Mouse (Mus musculus) liver, embryonic 11.5 days (tissue): ENCODE results near the gene Nav2. TPM values are rescaled to one million over a fixed set of nuclear protein-coding genes. Genes with fewer than 3 reads are reported as not detected.

Source experiments
- ATAC-seq: fragments of 200-750 bp; cut with Nextera tagmentation; replicated peaks from 2 replicates; pipeline ENCODE4 v1.8.0; 2017; ENCODE audit warnings: moderate number of reproducible peaks, mild to moderate bottlenecking, moderate TSS enrichment, moderate library complexity; ENCODE audit not compliant: low FRiP score
- DNase-seq: peaks from one replicate; pipeline ENCODE4 v3.0.0-alpha.2; 2017; ENCODE audit warnings: low spot score
- H3K27ac ChIP-seq: fragments of 300-500 bp; sonication (generic); 2 replicates; pipeline ENCODE4 v1.5.1; 2014; ENCODE audit warnings: mild to moderate bottlenecking, low read depth, low read length, control low read depth
- H3K27me3 ChIP-seq: fragments of 300-500 bp; sonication (generic); replicated peaks from 2 replicates; pipeline ENCODE4 v1.6.1; 2014; ENCODE audit warnings: low read length, mixed read lengths; ENCODE audit not compliant: control insufficient read depth, insufficient read depth
- H3K36me3 ChIP-seq: fragments of 300-500 bp; sonication (generic); 2 replicates; pipeline ENCODE4 v1.6.1; 2014; ENCODE audit warnings: mild to moderate bottlenecking, low read length, moderate library complexity, mixed read lengths; ENCODE audit not compliant: control insufficient read depth, insufficient read depth
- H3K4me1 ChIP-seq: fragments of 300-500 bp; sonication (generic); replicated peaks from 2 replicates; pipeline ENCODE4 v1.6.1; 2014; ENCODE audit warnings: low read length, mixed read lengths; ENCODE audit not compliant: control insufficient read depth, insufficient read depth
- H3K4me2 ChIP-seq: fragments of 300-500 bp; sonication (generic); 2 replicates; pipeline ENCODE4 v1.6.1; 2014; ENCODE audit warnings: mild to moderate bottlenecking, control low read depth, moderate library complexity
- H3K4me3 ChIP-seq: fragments of 300-500 bp; sonication (generic); 2 replicates; pipeline ENCODE4 v1.5.1; 2014; ENCODE audit warnings: low read depth, low read length, control low read depth
- H3K9ac ChIP-seq: fragments of 300-500 bp; sonication (generic); 2 replicates; pipeline ENCODE4 v1.6.1; 2014; ENCODE audit warnings: low read depth, low read length, control low read depth
- H3K9me3 ChIP-seq: fragments of 300-500 bp; sonication (generic); 2 replicates; pipeline ENCODE4 v1.6.1; 2016; ENCODE audit warnings: low read length, inconsistent platforms, mixed read lengths; ENCODE audit not compliant: control insufficient read depth
- WGBS: fragments of 180-500 bp; shearing (Covaris S2); extraction: QIAGEN DNeasy Blood & Tissue Kit; methylation state at CpG from one replicate; pipeline ENCODE4 v1.1.7; 2014; 5-methylcytosine and 5-hydroxymethylcytosine counted together
- polyA plus RNA-seq: library from polyadenylated mRNA; unstranded; fragments of >200 nt; fragmentation: Nextera tagmentation; extraction: Ambion mirVana; gene quantifications from 2 replicates; pipeline ENCODE4 v1.2.1, GENCODE M21; 2014

The Nav2 gene
- polyA plus RNA-seq, 1 experiment from 2014 or later = 6.2 TPM

GRCm38 (mm10) chr7:49617087-49617486 lies 708.6 kb downstream of the Nav2 start:
- Histone ChIP-seq H3K27me3 (no peaks in the 10 kb centered on the region), H3K4me3 (no peak overlapping the region), H3K4me2 (no peak overlapping the region), H3K9me3 (no peaks in the 10 kb centered on the region), H3K4me1 (no peaks in the 10 kb centered on the region), H3K36me3 (no peaks in the 10 kb centered on the region), H3K9ac (no peak overlapping the region), H3K27ac (no peak overlapping the region)
- WGBS = 71% methylated on average over 4 of the region's 4 CpGs
- ATAC-seq (no peak), DNase-seq (no peak)

- no peak overlapping the region for H3K4me3 ChIP-seq
- no peak overlapping the region for H3K27ac ChIP-seq
- H3K36me3 ChIP-seq = no peaks in the 10 kb centered on the region
- ATAC-seq (no peak), DNase-seq (no peak)
- no peaks in the 10 kb centered on the region for H3K4me1 ChIP-seq
- 0 out of 2 replicates have a peak, but pooled peaks cover 2% of the 10 kb centered on the region for H3K27me3 ChIP-seq
- no peak overlapping the region for H3K4me2 ChIP-seq
- WGBS = 65% methylated on average over 1 of the region's 1 CpGs
- no peaks in the 10 kb centered on the region for H3K9me3 ChIP-seq
- H3K9ac ChIP-seq = no peak overlapping the region
These were observed 711.6 kb downstream of the Nav2 start for GRCm38 (mm10) chr7:49620160-49620559.

- 14% methylated on average over 9 of the region's 9 CpGs for whole genome bisulfite sequencing
- H3K9me3 ChIP-seq = no peaks in the 10 kb centered on the region
- H3K4me2 ChIP-seq = no peak overlapping the region
- H3K36me3 ChIP-seq = no peaks in the 10 kb centered on the region
- peaks cover 4% of the 10 kb centered on the region; the same call in 1 of the 2 replicates for H3K4me1 ChIP-seq
- peaks cover 76% of the 10 kb centered on the region for H3K27me3 ChIP-seq
- no peak overlapping the region for H3K4me3 ChIP-seq
- ATAC-seq = no peak
- no peak overlapping the region for H3K27ac ChIP-seq
- DNase-seq = no peak
- no peak overlapping the region for H3K9ac ChIP-seq
These were observed 723.4 kb downstream of the Nav2 start for GRCm38 (mm10) chr7:49631885-49632284.

- Histone ChIP-seq H3K4me3 (no peak overlapping the region), H3K9ac (no peak overlapping the region), H3K9me3 (no peaks in the 10 kb centered on the region), H3K4me2 (no peak overlapping the region), H3K27ac (no peak overlapping the region), H3K27me3 (peaks cover 81% of the 10 kb centered on the region), H3K4me1 (peaks cover 4% of the 10 kb centered on the region; the same call in 1 of the 2 replicates), H3K36me3 (no peaks in the 10 kb centered on the region)
- 5% methylated on average over 24 of the region's 24 CpGs for WGBS
- DNase-seq (no peak), ATAC-seq (no peak)
These were observed 723.9 kb downstream of the Nav2 start for GRCm38 (mm10) chr7:49632391-49632790.

GRCm38 (mm10) chr7:49633375-49633956 lies 725.0 kb downstream of the Nav2 start:
- Histone ChIP-seq H3K4me1 (peaks cover 4% of the 10 kb centered on the region; the same call in 1 of the 2 replicates), H3K9ac (no peak overlapping the region), H3K4me3 (peak overlapping the region; percentile 38), H3K4me2 (peak overlapping the region; percentile 68), H3K9me3 (no peaks in the 10 kb centered on the region), H3K36me3 (no peaks in the 10 kb centered on the region), H3K27me3 (peaks cover 89% of the 10 kb centered on the region), H3K27ac (no peak overlapping the region)
- DNase-seq (peak; percentile 45), ATAC-seq (no peak)
- under 1% methylated on average over 33 of the region's 33 CpGs for WGBS

GRCm38 (mm10) chr7:49634291-49635073 lies 726.0 kb downstream of the Nav2 start:
- Histone ChIP-seq H3K4me2 (peak overlapping the region; percentile 68), H3K27me3 (peaks cover 95% of the 10 kb centered on the region), H3K9ac (no peak overlapping the region), H3K9me3 (no peaks in the 10 kb centered on the region), H3K27ac (no peak overlapping the region), H3K4me3 (peak overlapping the region; percentile 38; the same call in 1 of the 2 replicates), H3K36me3 (no peaks in the 10 kb centered on the region), H3K4me1 (peaks cover 4% of the 10 kb centered on the region; the same call in 1 of the 2 replicates)
- WGBS = under 1% methylated on average over 26 of the region's 26 CpGs
- DNase-seq (no peak), ATAC-seq (no peak)

GRCm38 (mm10) chr7:49635074-49635621 lies 726.6 kb downstream of the Nav2 start:
- Histone ChIP-seq H3K4me3 (no peak overlapping the region), H3K36me3 (no peaks in the 10 kb centered on the region), H3K4me1 (peaks cover 4% of the 10 kb centered on the region; the same call in 1 of the 2 replicates), H3K9ac (no peak overlapping the region), H3K27me3 (peaks cover 97% of the 10 kb centered on the region), H3K4me2 (no peak overlapping the region), H3K9me3 (no peaks in the 10 kb centered on the region), H3K27ac (no peak overlapping the region)
- DNase-seq = peak; percentile 41
- 2% methylated on average over 35 of the region's 35 CpGs for WGBS
- ATAC-seq = no peak

- ATAC-seq = no peak
- H3K27ac ChIP-seq = no peak overlapping the region
- H3K9ac ChIP-seq = no peak overlapping the region
- no peaks in the 10 kb centered on the region for H3K36me3 ChIP-seq
- H3K4me1 ChIP-seq = peaks cover 4% of the 10 kb centered on the region; the same call in 1 of the 2 replicates
- no peaks in the 10 kb centered on the region for H3K9me3 ChIP-seq
- H3K4me2 ChIP-seq = no peak overlapping the region
- H3K27me3 ChIP-seq = peaks cover 98% of the 10 kb centered on the region
- no peak for DNase-seq
- no peak overlapping the region for H3K4me3 ChIP-seq
- WGBS = 4% methylated on average over 22 of the region's 22 CpGs
These were observed 727.5 kb downstream of the Nav2 start for GRCm38 (mm10) chr7:49635971-49636370.
